Mouse (Mus musculus): ENCODE data around the gene Gpx2. TPM values are rescaled to one million over a fixed set of nuclear protein-coding genes. Genes with fewer than 3 reads are reported as not detected.

The Gpx2 gene
- total RNA-seq, 1 experiment: 7.0 TPM

GRCm38 (mm10) chr12:76780639-76781468 lies 14.5 kb downstream of the Gpx2 start:
- Histone ChIP-seq H3K9me3 (ENCODE audit: control insufficient read depth, insufficient read depth, low read depth, low read length) (peaks cover 5% of the 10 kb centered on the region; the same call in 1 of the 2 replicates), H3K4me3 (ENCODE audit: insufficient read depth in 1 of 2, low read depth in 1 of 2, low read length in 2 of 2, poor library complexity in 1 of 2, severe bottlenecking in 1 of 2) (peak overlapping the region in 1 of 2 experiments; percentile 23; a peak in 1 of 4 replicates), H3K4me1 (ENCODE audit: control insufficient read depth in 2 of 2, insufficient read depth in 2 of 2, low read length in 2 of 2, poor library complexity in 1 of 2) (no peaks in the 10 kb centered on the region), H3K36me3 (ENCODE audit: control insufficient read depth, insufficient read depth, low read length, poor library complexity, severe bottlenecking) (peaks cover 4% of the 10 kb centered on the region; the same call in 1 of the 2 replicates), H3K27ac (ENCODE audit: insufficient read depth, low read depth, low read length, poor library complexity, severe bottlenecking) (no peak overlapping the region), H3K9ac (ENCODE audit: insufficient read depth, low read depth, low read length, poor library complexity, severe bottlenecking) (peak overlapping the region; percentile 47; the same call in 1 of the 2 replicates)
- no peak for DNase-seq (ENCODE audit: low read depth, low spot score)
- no peak for TF ChIP-seq ZC3H11A (IDR thresholded peaks at IDR 0.05; ENCODE audit: borderline replicate concordance, low read depth, low read length)
- no peak for TF ChIP-seq HCFC1 (IDR thresholded peaks at IDR 0.05; ENCODE audit: borderline replicate concordance, insufficient read depth, low read length)
- no peak for TF ChIP-seq MAFK (IDR thresholded peaks at IDR 0.05; ENCODE audit: insufficient read depth, low read depth, low read length)
- no peak for TF ChIP-seq ZNF384 (IDR thresholded peaks at IDR 0.05; ENCODE audit: low read depth, low read length)
- TF ChIP-seq CHD2 (IDR thresholded peaks at IDR 0.05; ENCODE audit: low read depth, low read length): no peak
- in situ Hi-C loops (cut with MboI; ENCODE audit: low sequenced_read_pairs in 2 of 2, unreplicated experiment in 2 of 2): no loop called here

- H3K4me3 ChIP-seq (ENCODE audit: insufficient read depth in 1 of 2, low read depth in 1 of 2, low read length in 2 of 2, poor library complexity in 1 of 2, severe bottlenecking in 1 of 2): no peak overlapping the region
- no peaks in the 10 kb centered on the region for H3K4me1 ChIP-seq (ENCODE audit: control insufficient read depth in 2 of 2, insufficient read depth in 2 of 2, low read length in 2 of 2, poor library complexity in 1 of 2)
- no peak overlapping the region for H3K27ac ChIP-seq (ENCODE audit: insufficient read depth, low read depth, low read length, poor library complexity, severe bottlenecking)
- peaks cover 4% of the 10 kb centered on the region; the same call in 1 of the 2 replicates for H3K36me3 ChIP-seq (ENCODE audit: control insufficient read depth, insufficient read depth, low read length, poor library complexity, severe bottlenecking)
- TF ChIP-seq ZNF384 (IDR thresholded peaks at IDR 0.05; ENCODE audit: low read depth, low read length) (no peak), HCFC1 (IDR thresholded peaks at IDR 0.05; ENCODE audit: borderline replicate concordance, insufficient read depth, low read length) (no peak), ZC3H11A (IDR thresholded peaks at IDR 0.05; ENCODE audit: borderline replicate concordance, low read depth, low read length) (no peak), MAFK (IDR thresholded peaks at IDR 0.05; ENCODE audit: insufficient read depth, low read depth, low read length) (no peak), CHD2 (IDR thresholded peaks at IDR 0.05; ENCODE audit: low read depth, low read length) (no peak)
- no peak for DNase-seq (ENCODE audit: low read depth, low spot score)
- peaks cover 5% of the 10 kb centered on the region; the same call in 1 of the 2 replicates for H3K9me3 ChIP-seq (ENCODE audit: control insufficient read depth, insufficient read depth, low read depth, low read length)
- H3K9ac ChIP-seq (ENCODE audit: insufficient read depth, low read depth, low read length, poor library complexity, severe bottlenecking): no peak overlapping the region
- in situ Hi-C loops (cut with MboI; ENCODE audit: low sequenced_read_pairs in 2 of 2, unreplicated experiment in 2 of 2): no loop called here
Observed at GRCm38 (mm10) chr12:76779951-76780350, 15.4 kb downstream of the Gpx2 start.

- DNase-seq (ENCODE audit: low read depth, low spot score): no peak
- TF ChIP-seq ZC3H11A (IDR thresholded peaks at IDR 0.05; ENCODE audit: borderline replicate concordance, low read depth, low read length) (no peak), CHD2 (IDR thresholded peaks at IDR 0.05; ENCODE audit: low read depth, low read length) (no peak), HCFC1 (IDR thresholded peaks at IDR 0.05; ENCODE audit: borderline replicate concordance, insufficient read depth, low read length) (no peak), MAFK (IDR thresholded peaks at IDR 0.05; ENCODE audit: insufficient read depth, low read depth, low read length) (no peak), ZNF384 (IDR thresholded peaks at IDR 0.05; ENCODE audit: low read depth, low read length) (no peak)
- H3K4me3 ChIP-seq (ENCODE audit: insufficient read depth in 1 of 2, low read depth in 1 of 2, low read length in 2 of 2, poor library complexity in 1 of 2, severe bottlenecking in 1 of 2): no peak overlapping the region
- H3K27ac ChIP-seq (ENCODE audit: insufficient read depth, low read depth, low read length, poor library complexity, severe bottlenecking): no peak overlapping the region
- in situ Hi-C loops (cut with MboI; ENCODE audit: low sequenced_read_pairs in 2 of 2, unreplicated experiment in 2 of 2): no loop called here
- H3K9me3 ChIP-seq (ENCODE audit: control insufficient read depth, insufficient read depth, low read depth, low read length): peaks cover 5% of the 10 kb centered on the region; the same call in 1 of the 2 replicates
- peaks cover 4% of the 10 kb centered on the region; the same call in 1 of the 2 replicates for H3K36me3 ChIP-seq (ENCODE audit: control insufficient read depth, insufficient read depth, low read length, poor library complexity, severe bottlenecking)
- H3K9ac ChIP-seq (ENCODE audit: insufficient read depth, low read depth, low read length, poor library complexity, severe bottlenecking): no peak overlapping the region
- no peaks in the 10 kb centered on the region for H3K4me1 ChIP-seq (ENCODE audit: control insufficient read depth in 2 of 2, insufficient read depth in 2 of 2, low read length in 2 of 2, poor library complexity in 1 of 2)
Observed at GRCm38 (mm10) chr12:76778305-76779083, 16.9 kb downstream of the Gpx2 start.

DNA sequence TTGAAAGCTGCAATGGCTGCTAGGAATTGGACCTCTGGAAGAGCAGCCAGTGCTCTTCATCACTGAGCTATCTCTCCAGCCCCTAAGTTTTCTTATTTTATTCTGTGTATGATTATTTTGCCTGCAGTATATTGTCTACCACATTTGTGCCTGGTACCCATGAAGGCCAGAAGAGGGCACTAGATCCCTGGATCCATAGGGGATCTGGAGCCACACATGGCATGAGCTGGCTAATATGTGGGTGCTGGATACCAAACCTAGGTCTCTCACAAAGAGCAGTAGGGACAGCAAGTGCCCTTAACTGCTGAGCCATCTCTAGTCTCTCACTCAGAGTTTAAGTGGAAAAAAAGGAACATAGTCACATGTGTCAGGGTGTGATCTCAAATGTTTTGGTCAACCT lies 17.5 kb downstream of the Gpx2 start:
- Histone ChIP-seq H3K4me1 (ENCODE audit: control insufficient read depth in 2 of 2, insufficient read depth in 2 of 2, low read length in 2 of 2, poor library complexity in 1 of 2) (no peaks in the 10 kb centered on the region), H3K9me3 (ENCODE audit: control insufficient read depth, insufficient read depth, low read depth, low read length) (peaks cover 5% of the 10 kb centered on the region; the same call in 1 of the 2 replicates), H3K27ac (ENCODE audit: insufficient read depth, low read depth, low read length, poor library complexity, severe bottlenecking) (no peak overlapping the region), H3K4me3 (ENCODE audit: insufficient read depth in 1 of 2, low read depth in 1 of 2, low read length in 2 of 2, poor library complexity in 1 of 2, severe bottlenecking in 1 of 2) (no peak overlapping the region), H3K36me3 (ENCODE audit: control insufficient read depth, insufficient read depth, low read length, poor library complexity, severe bottlenecking) (peaks cover 4% of the 10 kb centered on the region; the same call in 1 of the 2 replicates), H3K9ac (ENCODE audit: insufficient read depth, low read depth, low read length, poor library complexity, severe bottlenecking) (no peak overlapping the region)
- no peak for TF ChIP-seq ZC3H11A (IDR thresholded peaks at IDR 0.05; ENCODE audit: borderline replicate concordance, low read depth, low read length)
- no peak for TF ChIP-seq MAFK (IDR thresholded peaks at IDR 0.05; ENCODE audit: insufficient read depth, low read depth, low read length)
- no peak for TF ChIP-seq ZNF384 (IDR thresholded peaks at IDR 0.05; ENCODE audit: low read depth, low read length)
- TF ChIP-seq HCFC1 (IDR thresholded peaks at IDR 0.05; ENCODE audit: borderline replicate concordance, insufficient read depth, low read length): no peak
- no peak for TF ChIP-seq CHD2 (IDR thresholded peaks at IDR 0.05; ENCODE audit: low read depth, low read length)
- in situ Hi-C loops (cut with MboI; ENCODE audit: low sequenced_read_pairs in 2 of 2, unreplicated experiment in 2 of 2): no loop called here
- no peak for DNase-seq (ENCODE audit: low read depth, low spot score)
